Mouse (Mus musculus) 3134 (cell line): ENCODE data around the gene Hist1h2ad.
A peak's percentile ranks its signal among the peaks of the same experiment; 100 is the strongest.

ENCODE experiments used
- DNase-seq: peaks from one replicate; pipeline ENCODE4 v3.0.0-alpha.2; 2011; ENCODE audit warnings: low spot score; ENCODE audit not compliant: insufficient read length; ENCODE audit errors: extremely low read depth

Gene Hist1h2ad

GRCm38 (mm10) chr13:23573898-23574524 lies at the start of gene Hist1h2ad, which contains the start of gene Hist1h2bf:
TSS of gene Hist1h2ad (plus strand) at chr13:23574381.
TSS of gene Hist1h2bf (minus strand) at chr13:23574196.
- DNase-seq, result peak; percentile 95

GRCm38 (mm10) chr13:23524654-23525053 lies 49.5 kb upstream of the Hist1h2ad start:
- DNase-seq, result peak; percentile 37

- DNase-seq, result no peak
These were observed 48.3 kb upstream of the Hist1h2ad start for GRCm38 (mm10) chr13:23525901-23526300.

- peak; percentile 51 for DNase-seq
These were observed 47.9 kb upstream of the Hist1h2ad start for GRCm38 (mm10) chr13:23526312-23526711.

GRCm38 (mm10) chr13:23529005-23529404 lies 45.2 kb upstream of the Hist1h2ad start:
- DNase-seq, result no peak

GRCm38 (mm10) chr13:23529480-23530165 lies 44.6 kb upstream of the Hist1h2ad start:
- no peak for DNase-seq

- DNase-seq, result peak; percentile 70
These were observed 43.8 kb upstream of the Hist1h2ad start for GRCm38 (mm10) chr13:23530181-23530900.

- DNase-seq, result peak; percentile 95
These were observed 43.0 kb upstream of the Hist1h2ad start, which contains the start of gene Hist1h4h for GRCm38 (mm10) chr13:23530901-23531875. TSS of gene Hist1h4h (plus strand) at chr13:23531050.

- no peak for DNase-seq
These were observed 41.7 kb upstream of the Hist1h2ad start for GRCm38 (mm10) chr13:23532262-23533075.

- DNase-seq, result peak; percentile 85
These were observed 40.4 kb upstream of the Hist1h2ad start, which contains the start of gene Hist1h2af for GRCm38 (mm10) chr13:23533560-23534367. TSS of gene Hist1h2af (plus strand) at chr13:23533906.

- DNase-seq, result no peak
These were observed 39.6 kb upstream of the Hist1h2ad start for GRCm38 (mm10) chr13:23534368-23535131.

- peak; percentile 95 for DNase-seq
These were observed 38.8 kb upstream of the Hist1h2ad start, which contains the start of gene Hist1h3g for GRCm38 (mm10) chr13:23535137-23536075. TSS of gene Hist1h3g (plus strand) at chr13:23535422.

GRCm38 (mm10) chr13:23536076-23536822 lies 37.9 kb upstream of the Hist1h2ad start:
- DNase-seq, result no peak

GRCm38 (mm10) chr13:23537006-23537710 lies 37.0 kb upstream of the Hist1h2ad start:
- DNase-seq, result no peak

GRCm38 (mm10) chr13:23538249-23538648 lies 35.9 kb upstream of the Hist1h2ad start:
- no peak for DNase-seq
